Mouse (Mus musculus) NIH3T3 (cell line): ENCODE measurements around the gene Wdr54.

ENCODE experiments used
- DNase-seq: peaks from one replicate; pipeline ENCODE4 v3.0.0-alpha.2; 2012; ENCODE audit warnings: low read depth

Gene Wdr54

GRCm38 (mm10) chr6:83104158-83104557, 52.0 kb downstream of the Wdr54 start:
- no peak for DNase-seq

DNA sequence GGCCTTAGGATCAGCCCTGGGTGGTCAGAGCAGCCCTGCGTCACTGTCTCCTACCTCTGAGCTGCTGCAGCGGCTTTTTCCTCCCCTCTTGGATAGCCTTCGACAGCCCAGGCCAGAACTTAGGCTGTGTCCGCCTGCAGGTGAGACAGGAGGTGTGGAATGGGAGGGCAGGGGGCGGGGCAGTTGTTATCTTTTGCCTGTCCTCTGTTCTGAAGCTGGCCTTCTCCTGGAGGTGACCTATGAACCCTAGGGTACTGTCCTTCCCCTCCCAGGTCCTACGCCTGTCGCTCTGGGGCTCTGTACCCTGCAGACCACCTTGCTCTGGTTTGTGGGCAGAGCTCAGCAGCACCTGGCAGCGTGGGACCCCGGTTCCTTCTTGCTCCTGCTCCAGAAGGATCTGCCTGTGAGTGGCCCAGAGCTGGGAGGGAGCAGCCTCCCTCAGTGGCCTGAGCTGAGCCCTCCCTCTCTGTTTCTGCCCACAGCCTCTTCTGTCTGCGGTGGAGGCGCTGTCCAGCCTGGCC, 53.0 kb downstream of the Wdr54 start:
- DNase-seq: no peak

GRCm38 (mm10) chr6:83101688-83102556, 54.3 kb downstream of the Wdr54 start:
- DNase-seq: peak; percentile 83

- peak; percentile 89 for DNase-seq
Measured at GRCm38 (mm10) chr6:83101316-83101687, 54.9 kb downstream of the Wdr54 start, which contains the start of the genes Ccdc142 and Gm42688. Gene Ccdc142, plus strand, starts transcription at chr6:83101601. Gene Gm42688, plus strand, starts transcription at chr6:83101617.
